Mouse (Mus musculus) right cerebral cortex, postnatal 36 days (tissue): Measurements from ENCODE around the gene Ap5s1.
"Not testable (repeated sequence)": the region's sequence is repeated elsewhere in the genome, so short reads cannot be mapped to it uniquely, and the experiment has no call there.

Experiments used
- DNase-seq, 2 experiments: peaks; one replicate each; pipeline ENCODE4 v3.0.0; 2022; ENCODE audit warnings: low spot score in 2 of 2, mixed read lengths in 1 of 2

Gene Ap5s1

GRCm38 (mm10) chr2:131221853-131222515, 15.1 kb downstream of the Ap5s1 start:
- DNase-seq: no peak

- DNase-seq: no peak
Measured at GRCm38 (mm10) chr2:131222562-131222961, 15.7 kb downstream of the Ap5s1 start.

GRCm38 (mm10) chr2:131223569-131223968, 16.7 kb downstream of the Ap5s1 start:
- DNase-seq: no peak

- no peak for DNase-seq
Measured at GRCm38 (mm10) chr2:131225178-131225577, 18.3 kb downstream of the Ap5s1 start.

GRCm38 (mm10) chr2:131226669-131227068, 19.8 kb downstream of the Ap5s1 start:
- DNase-seq: not testable (repeated sequence)

GRCm38 (mm10) chr2:131227243-131227642, 20.4 kb downstream of the Ap5s1 start:
- DNase-seq: no peak

- DNase-seq: no peak
Measured at GRCm38 (mm10) chr2:131232558-131232957, 25.7 kb downstream of the Ap5s1 start.

GRCm38 (mm10) chr2:131233307-131234126, 26.6 kb downstream of the Ap5s1 start, which contains the start of gene Mavs:
Gene Mavs (plus strand): TSS chr2:131234063.
- DNase-seq: peak; percentile 92 to 93

GRCm38 (mm10) chr2:131234127-131234650, 27.3 kb downstream of the Ap5s1 start:
- DNase-seq: no peak

GRCm38 (mm10) chr2:131234970-131235635, 28.2 kb downstream of the Ap5s1 start:
- no peak for DNase-seq

GRCm38 (mm10) chr2:131242180-131242579, 35.3 kb downstream of the Ap5s1 start:
- DNase-seq: no peak

GRCm38 (mm10) chr2:131242929-131243328, 36.1 kb downstream of the Ap5s1 start:
- DNase-seq: no peak

- no peak for DNase-seq
Measured at GRCm38 (mm10) chr2:131253681-131254328, 46.9 kb downstream of the Ap5s1 start.

GRCm38 (mm10) chr2:131254329-131254713, 47.4 kb downstream of the Ap5s1 start:
- DNase-seq: no peak

- no peak for DNase-seq
Measured at GRCm38 (mm10) chr2:131255738-131256137, 48.9 kb downstream of the Ap5s1 start.

GRCm38 (mm10) chr2:131258693-131259092, 51.8 kb downstream of the Ap5s1 start:
- DNase-seq: no peak

- DNase-seq: no peak
Measured at GRCm38 (mm10) chr2:131260544-131261307, 53.8 kb downstream of the Ap5s1 start.

- peak in 1 of 2 experiments; percentile 56 for DNase-seq
Measured at GRCm38 (mm10) chr2:131261481-131262212, 54.8 kb downstream of the Ap5s1 start.

- DNase-seq: peak; percentile 98
Measured at GRCm38 (mm10) chr2:131262213-131262672, 55.4 kb downstream of the Ap5s1 start, which contains the start of gene Pank2. Gene Pank2 (plus strand): TSS chr2:131262495.
